Mouse (Mus musculus) heart, embryonic 11.5 days (tissue): ENCODE data around the gene Ak6. TPM values are rescaled to one million over a fixed set of nuclear protein-coding genes. Genes with fewer than 3 reads are reported as not detected.

Source experiments
- ATAC-seq: fragments of 200-750 bp; cut with Nextera tagmentation; replicated peaks from 2 replicates; pipeline ENCODE4 v1.8.0; 2017; ENCODE audit warnings: moderate library complexity; ENCODE audit not compliant: insufficient number of reproducible peaks, low FRiP score, low TSS enrichment
- H3K27ac ChIP-seq: fragments of 300-500 bp; sonication (generic); 2 replicates; pipeline ENCODE4 v1.5.1; 2014; ENCODE audit warnings: mild to moderate bottlenecking, low read depth, low read length
- H3K27me3 ChIP-seq: fragments of 300-500 bp; sonication (generic); 2 replicates; pipeline ENCODE4 v1.6.1; 2014; ENCODE audit warnings: mild to moderate bottlenecking, low read length, mixed read lengths; ENCODE audit not compliant: control insufficient read depth, insufficient read depth
- H3K36me3 ChIP-seq: fragments of 300-500 bp; sonication (generic); 2 replicates; pipeline ENCODE4 v1.6.1; 2014; ENCODE audit warnings: mild to moderate bottlenecking, low read length, moderate library complexity, mixed read lengths; ENCODE audit not compliant: control insufficient read depth, insufficient read depth
- H3K4me1 ChIP-seq: fragments of 300-500 bp; sonication (generic); 2 replicates; pipeline ENCODE4 v1.6.1; 2014; ENCODE audit warnings: low read length; ENCODE audit not compliant: control insufficient read depth, insufficient read depth
- H3K4me2 ChIP-seq: fragments of 300-500 bp; sonication (generic); 2 replicates; pipeline ENCODE4 v1.6.1; 2014; ENCODE audit warnings: mild to moderate bottlenecking, moderate library complexity
- H3K4me3 ChIP-seq: fragments of 300-500 bp; sonication (generic); 2 replicates; pipeline ENCODE4 v1.5.1; 2014; ENCODE audit warnings: low read depth, low read length
- H3K9ac ChIP-seq: fragments of 300-500 bp; sonication (generic); 2 replicates; pipeline ENCODE4 v1.6.1; 2014; ENCODE audit warnings: mild to moderate bottlenecking, low read depth, low read length, moderate library complexity
- H3K9me3 ChIP-seq: fragments of 300-500 bp; sonication (generic); replicated peaks from 2 replicates; pipeline ENCODE4 v1.6.1; 2016; ENCODE audit warnings: low read length; ENCODE audit not compliant: control insufficient read depth
- WGBS: fragments of 180-500 bp; shearing (Covaris S2); extraction: QIAGEN DNeasy Blood & Tissue Kit; methylation state at CpG from one replicate; pipeline ENCODE4 v1.1.7; 2014; ENCODE audit not compliant: insufficient replicate concordance; 5-methylcytosine and 5-hydroxymethylcytosine counted together
- polyA plus RNA-seq: library from polyadenylated mRNA; unstranded; fragments of >200 nt; fragmentation: Nextera tagmentation; extraction: Ambion mirVana; gene quantifications from 2 replicates; pipeline ENCODE4 v1.2.1, GENCODE M21; 2014

Ak6 gene
- 244 and 250 TPM in 2 replicates for polyA plus RNA-seq

GRCm38 (mm10) chr13:100650550-100651438, at the start of gene Ak6, which contains the start of gene Rad17:
TSS of gene Ak6 (plus strand) at chr13:100650979.
TSS of gene Rad17 (minus strand) at chr13:100651051.
- H3K9ac ChIP-seq, result peak within 1 kb of the TSS; percentile 95
- H3K9me3 ChIP-seq, result no peaks in the 10 kb centered on the region
- ATAC-seq, result peak; percentile 98
- peaks cover 7% of the 10 kb centered on the region; the same call in 1 of the 2 replicates for H3K4me1 ChIP-seq
- peak within 1 kb of the TSS; percentile 95 for H3K27ac ChIP-seq
- peak within 1 kb of the TSS; percentile 96 for H3K4me3 ChIP-seq
- H3K27me3 ChIP-seq, result no peaks in the 10 kb centered on the region
- WGBS, result under 1% methylated on average over 67 of the region's 73 CpGs
- H3K36me3 ChIP-seq, result no peaks in the 10 kb centered on the region
- peak within 1 kb of the TSS; percentile 86 for H3K4me2 ChIP-seq

DNA sequence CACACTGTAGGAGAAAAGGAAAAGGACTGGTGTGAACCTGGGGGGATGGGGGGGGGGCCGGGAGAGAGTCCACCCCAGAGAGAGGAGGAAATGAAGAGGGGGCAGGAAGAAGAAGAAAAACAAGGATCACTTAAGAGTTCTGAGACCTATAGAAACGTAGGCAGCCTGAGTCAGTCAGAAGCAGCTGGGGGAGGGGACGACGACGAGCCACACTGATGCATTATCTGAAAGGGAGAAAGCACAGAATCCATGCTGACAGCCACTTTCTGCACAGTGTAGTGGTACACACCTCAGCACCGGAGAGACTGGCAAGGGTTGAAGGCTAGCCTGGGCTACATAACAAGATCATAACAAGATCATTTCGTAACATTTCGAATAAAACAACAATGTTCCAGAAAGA, 49.7 kb upstream of the Ak6 start:
- no peaks in the 10 kb centered on the region for H3K4me1 ChIP-seq
- no peak overlapping the region for H3K9ac ChIP-seq
- no peaks in the 10 kb centered on the region for H3K36me3 ChIP-seq
- no peaks in the 10 kb centered on the region for H3K9me3 ChIP-seq
- H3K27me3 ChIP-seq, result no peaks in the 10 kb centered on the region
- H3K4me2 ChIP-seq, result peak overlapping the region; percentile 46
- H3K4me3 ChIP-seq, result no peak overlapping the region
- no peak overlapping the region for H3K27ac ChIP-seq
- no peak; the same call in 1 of the 2 replicates for ATAC-seq
- WGBS, result 36% methylated on average over 8 of the region's 8 CpGs

DNA sequence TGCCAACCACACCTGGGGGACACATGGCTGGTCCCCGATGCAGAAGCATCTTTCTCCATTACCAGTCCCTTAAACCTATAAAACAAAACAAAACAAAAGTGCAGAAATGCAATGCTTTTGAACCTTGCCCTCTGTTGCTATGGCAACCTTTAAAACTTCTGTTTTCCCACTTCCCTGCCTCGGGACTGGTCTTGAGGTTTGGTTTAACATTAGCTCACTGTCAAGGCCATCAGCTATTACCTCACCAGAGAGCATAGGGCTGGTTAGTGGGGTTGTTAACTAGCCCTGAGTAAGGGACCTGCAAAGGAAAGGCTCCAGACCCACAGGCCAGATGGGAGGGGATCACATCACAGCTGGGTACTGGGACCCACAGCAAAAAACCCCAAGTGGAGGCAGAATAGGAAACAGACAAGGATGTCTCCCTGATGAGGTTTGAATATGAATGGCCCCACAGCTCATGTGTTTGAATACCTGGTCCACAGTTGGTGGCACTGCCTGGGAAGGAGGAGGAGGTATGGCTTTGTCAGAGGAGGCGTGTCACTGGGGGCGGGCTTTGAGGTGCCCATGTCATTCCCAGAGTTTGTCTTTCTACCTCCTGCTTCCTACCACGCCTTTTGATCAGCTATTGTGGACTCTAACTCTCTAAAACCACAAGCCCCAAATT, 48.4 kb upstream of the Ak6 start:
- Histone ChIP-seq H3K4me3 (no peak overlapping the region), H3K36me3 (no peaks in the 10 kb centered on the region), H3K27me3 (no peaks in the 10 kb centered on the region), H3K4me2 (no peak overlapping the region), H3K27ac (no peak overlapping the region), H3K9ac (no peak overlapping the region), H3K9me3 (no peaks in the 10 kb centered on the region), H3K4me1 (no peaks in the 10 kb centered on the region)
- 77% methylated on average over 5 of the region's 5 CpGs for WGBS
- no peak for ATAC-seq

DNA sequence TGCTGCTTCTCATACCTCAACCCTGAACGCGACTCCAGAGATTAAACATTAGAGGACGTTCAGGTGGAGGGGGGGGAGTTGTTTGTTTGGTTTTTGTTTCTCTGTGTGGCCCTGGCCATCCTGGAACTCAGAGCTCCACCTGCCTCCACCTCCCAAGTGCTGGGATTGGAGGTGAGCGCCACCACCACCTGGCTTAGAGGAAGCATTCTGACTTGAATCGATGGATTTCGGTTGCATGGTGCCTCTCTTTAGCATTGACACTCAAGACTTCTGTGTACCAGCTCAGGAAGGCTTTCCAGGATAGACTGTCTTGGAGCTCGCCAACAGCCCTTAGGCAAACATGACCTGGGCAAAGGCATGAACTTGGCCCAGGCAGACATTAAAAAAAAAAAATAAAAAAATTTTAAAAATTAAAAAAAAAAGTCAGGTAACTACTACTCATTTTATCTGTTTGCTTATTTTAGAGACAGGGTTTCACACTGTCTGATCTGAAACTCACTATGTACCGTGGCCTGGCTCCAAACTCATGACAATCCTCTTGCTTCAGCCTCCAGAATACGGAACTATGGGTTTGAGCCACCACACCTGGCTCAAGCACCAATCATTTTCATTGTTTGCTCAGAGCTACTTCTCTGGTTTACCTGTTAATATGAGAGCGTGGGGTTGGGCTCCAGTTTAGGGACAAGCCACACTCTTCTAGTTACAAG, 47.6 kb upstream of the Ak6 start:
- H3K4me3 ChIP-seq, result no peak overlapping the region
- no peak overlapping the region for H3K4me2 ChIP-seq
- no peaks in the 10 kb centered on the region for H3K4me1 ChIP-seq
- H3K27me3 ChIP-seq, result no peaks in the 10 kb centered on the region
- no peak for ATAC-seq
- no peak overlapping the region for H3K9ac ChIP-seq
- H3K36me3 ChIP-seq, result no peaks in the 10 kb centered on the region
- H3K27ac ChIP-seq, result no peak overlapping the region
- H3K9me3 ChIP-seq, result no peaks in the 10 kb centered on the region
- 81% methylated on average over 10 of the region's 10 CpGs for WGBS

- ATAC-seq, result no peak
- H3K36me3 ChIP-seq, result no peaks in the 10 kb centered on the region
- H3K4me1 ChIP-seq, result no peaks in the 10 kb centered on the region
- H3K27ac ChIP-seq, result no peak overlapping the region
- no peaks in the 10 kb centered on the region for H3K27me3 ChIP-seq
- no peak overlapping the region for H3K4me3 ChIP-seq
- no peak overlapping the region for H3K4me2 ChIP-seq
- H3K9ac ChIP-seq, result no peak overlapping the region
- no peaks in the 10 kb centered on the region for H3K9me3 ChIP-seq
- 83% methylated on average over 11 of the region's 11 CpGs for WGBS
These were observed 47.1 kb upstream of the Ak6 start for GRCm38 (mm10) chr13:100603738-100604095.

- no peak overlapping the region for H3K9ac ChIP-seq
- H3K4me3 ChIP-seq, result no peak overlapping the region
- no peak for ATAC-seq
- no peaks in the 10 kb centered on the region for H3K4me1 ChIP-seq
- H3K9me3 ChIP-seq, result no peaks in the 10 kb centered on the region
- H3K4me2 ChIP-seq, result no peak overlapping the region
- 54% methylated on average over 1 of the region's 1 CpGs for WGBS
- H3K27ac ChIP-seq, result no peak overlapping the region
- no peaks in the 10 kb centered on the region for H3K27me3 ChIP-seq
- no peaks in the 10 kb centered on the region for H3K36me3 ChIP-seq
These were observed 44.9 kb upstream of the Ak6 start for GRCm38 (mm10) chr13:100605845-100606244.

GRCm38 (mm10) chr13:100607756-100608155, 43.0 kb upstream of the Ak6 start:
- no peak overlapping the region for H3K27ac ChIP-seq
- H3K9me3 ChIP-seq, result no peaks in the 10 kb centered on the region
- H3K4me1 ChIP-seq, result no peaks in the 10 kb centered on the region
- no peaks in the 10 kb centered on the region for H3K27me3 ChIP-seq
- H3K9ac ChIP-seq, result no peak overlapping the region
- H3K4me3 ChIP-seq, result no peak overlapping the region
- no peak for ATAC-seq
- no peak overlapping the region for H3K4me2 ChIP-seq
- no peaks in the 10 kb centered on the region for H3K36me3 ChIP-seq
- 81% methylated on average over 8 of the region's 8 CpGs for WGBS

DNA sequence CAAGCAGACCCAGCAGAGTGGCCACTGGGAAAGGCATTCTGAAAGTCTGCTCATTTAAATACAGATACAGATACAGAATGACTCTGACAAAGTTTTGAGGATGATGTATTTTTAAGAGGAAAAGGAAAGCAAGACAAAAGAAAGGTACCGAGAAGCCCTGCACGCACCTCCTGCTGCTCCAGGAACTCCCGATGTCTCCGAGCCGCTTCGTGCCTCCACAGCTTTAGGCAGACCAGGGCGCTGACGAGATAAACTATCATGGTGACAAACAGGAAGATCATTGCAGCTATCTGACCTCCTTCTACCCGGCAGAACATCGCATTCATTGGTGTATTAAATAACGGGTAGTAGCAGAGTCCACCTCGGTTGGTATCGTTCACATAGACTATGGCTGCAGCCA, 39.5 kb upstream of the Ak6 start:
- H3K36me3 ChIP-seq, result no peaks in the 10 kb centered on the region
- no peak for ATAC-seq
- H3K9me3 ChIP-seq, result no peaks in the 10 kb centered on the region
- H3K4me3 ChIP-seq, result no peak overlapping the region
- no peaks in the 10 kb centered on the region for H3K4me1 ChIP-seq
- no peak overlapping the region for H3K27ac ChIP-seq
- no peak overlapping the region for H3K4me2 ChIP-seq
- no peak overlapping the region for H3K9ac ChIP-seq
- 72% methylated on average over 13 of the region's 13 CpGs for WGBS
- H3K27me3 ChIP-seq, result no peaks in the 10 kb centered on the region
